7 mouse cellular contexts compared by ENCODE assay signal in the genomic region with DNA sequence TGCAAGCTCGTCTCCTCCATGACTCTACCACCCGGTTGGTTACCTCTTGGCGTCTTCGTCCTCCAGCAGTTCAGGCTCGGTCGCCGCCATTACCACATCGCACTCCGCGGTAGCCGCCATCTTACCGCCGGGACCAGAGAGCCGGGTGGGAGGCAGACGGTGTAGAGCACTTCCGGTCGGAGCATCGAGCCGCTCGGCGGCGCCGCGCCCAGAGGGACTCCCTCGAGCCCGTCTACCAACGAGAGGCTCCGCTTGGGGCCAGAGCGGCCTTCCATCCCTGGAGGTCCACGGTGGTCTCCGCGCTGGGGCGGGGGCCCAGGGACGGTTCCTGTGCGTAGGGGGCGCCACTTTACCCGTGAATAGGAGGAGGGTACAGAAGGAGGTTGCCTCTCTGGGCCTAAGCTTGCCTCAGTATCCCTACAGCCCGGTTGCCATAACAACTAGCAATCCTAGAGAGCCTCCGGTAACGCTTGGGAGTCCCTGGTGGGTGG. TPM values are rescaled to one million over a fixed set of nuclear protein-coding genes. Genes with fewer than 3 reads are reported as not detected.
DNase-seq lines count a peak whose midpoint lies in the region; ATAC-seq lines count a peak whose summit lies in the region.

No protein-coding gene starts in this region.

- under 1% methylated on average over 40 of the region's 40 CpGs for WGBS in embryonic facial prominence, embryonic 10.5 days
- WGBS in limb, embryonic 11.5 days = under 1% methylated on average over 40 of the region's 40 CpGs
- under 1% methylated on average over 40 of the region's 40 CpGs for WGBS in midbrain, embryonic 14.5 days

- peak overlapping the region; percentile 76 for H3K9ac ChIP-seq in limb, embryonic 11.5 days (ENCODE audit: low read length)
- H3K9ac ChIP-seq in midbrain, embryonic 14.5 days (replicated peaks; ENCODE audit: low read length) = peak overlapping the region; percentile 91

- H3K27me3 ChIP-seq in embryonic facial prominence, embryonic 10.5 days (replicated peaks; ENCODE audit: low read depth, poor library complexity, severe bottlenecking) = no peaks in the 10 kb centered on the region
- H3K27me3 ChIP-seq in limb, embryonic 11.5 days (ENCODE audit: control insufficient read depth, insufficient read depth, low read length) = no peaks in the 10 kb centered on the region
- no peaks in the 10 kb centered on the region for H3K27me3 ChIP-seq in midbrain, embryonic 14.5 days (ENCODE audit: control insufficient read depth, insufficient read depth, low read length)

- H3K4me2 ChIP-seq in limb, embryonic 11.5 days (ENCODE audit: low read depth, severe bottlenecking) = peak overlapping the region; percentile 87
- peak overlapping the region; percentile 83 for H3K4me2 ChIP-seq in midbrain, embryonic 14.5 days (ENCODE audit: low read length)

- peaks cover 37% of the 10 kb centered on the region for H3K4me1 ChIP-seq in embryonic facial prominence, embryonic 10.5 days
- peaks cover 17% of the 10 kb centered on the region for H3K4me1 ChIP-seq in limb, embryonic 11.5 days (ENCODE audit: control insufficient read depth, insufficient read depth, low read length)
- peaks cover 29% of the 10 kb centered on the region for H3K4me1 ChIP-seq in midbrain, embryonic 14.5 days (ENCODE audit: control insufficient read depth, insufficient read depth, low read length)

- DNase-seq in adrenal gland, postnatal 10 days = peak; percentile 95
- DNase-seq in embryonic facial prominence, embryonic 10.5 days (ENCODE audit: low spot score) = peak; percentile 99
- peak; percentile 100 for DNase-seq in heart, adult 11 months
- peak; percentile 95 for DNase-seq in kidney, adult 18-20 months
- peak; percentile 99 for DNase-seq in limb, embryonic 11.5 days (ENCODE audit: low spot score)
- DNase-seq in midbrain, embryonic 14.5 days = peak; percentile 99
- DNase-seq in spleen, adult 18-20 months = peak; percentile 87 to 89

- ATAC-seq in limb, embryonic 11.5 days (ENCODE audit: insufficient number of reproducible peaks, low FRiP score, low TSS enrichment, low read depth) = peak; percentile 95
- ATAC-seq in midbrain, embryonic 14.5 days (ENCODE audit: low FRiP score, low TSS enrichment) = peak; percentile 96

- H3K9me3 ChIP-seq in embryonic facial prominence, embryonic 10.5 days = no peaks in the 10 kb centered on the region
- no peaks in the 10 kb centered on the region for H3K9me3 ChIP-seq in limb, embryonic 11.5 days (ENCODE audit: control insufficient read depth, low read length)
- H3K9me3 ChIP-seq in midbrain, embryonic 14.5 days (ENCODE audit: control insufficient read depth, low read length) = no peaks in the 10 kb centered on the region

- peaks cover 18% of the 10 kb centered on the region for H3K36me3 ChIP-seq in embryonic facial prominence, embryonic 10.5 days (replicated peaks)
- no peaks in the 10 kb centered on the region for H3K36me3 ChIP-seq in limb, embryonic 11.5 days (ENCODE audit: control insufficient read depth, insufficient read depth, low read length)
- no peaks in the 10 kb centered on the region for H3K36me3 ChIP-seq in midbrain, embryonic 14.5 days (ENCODE audit: control insufficient read depth, insufficient read depth, low read length)

- peak overlapping the region; percentile 98 for H3K27ac ChIP-seq in embryonic facial prominence, embryonic 10.5 days (replicated peaks)
- H3K27ac ChIP-seq in limb, embryonic 11.5 days (replicated peaks; ENCODE audit: low read depth, low read length) = peak overlapping the region; percentile 73
- H3K27ac ChIP-seq in midbrain, embryonic 14.5 days (replicated peaks; ENCODE audit: low read depth, low read length) = peak overlapping the region; percentile 95

- peak overlapping the region; percentile 96 for H3K4me3 ChIP-seq in embryonic facial prominence, embryonic 10.5 days
- peak overlapping the region; percentile 67 for H3K4me3 ChIP-seq in limb, embryonic 11.5 days (ENCODE audit: low read depth, low read length)
- H3K4me3 ChIP-seq in midbrain, embryonic 14.5 days (replicated peaks; ENCODE audit: low read depth, low read length) = peak overlapping the region; percentile 90

RNA-seq across cellular contexts. Expression of gene Dnajc7, which starts 0.4 kb away (rescaled TPM):
- total RNA-seq in adrenal gland, postnatal 10 days (2021) = 100 to 1,000 TPM; 212 to 265 TPM
- polyA plus RNA-seq in embryonic facial prominence, embryonic 10.5 days (2016; fragmentation: Nextera tagmentation; extraction: Ambion mirVana) = 272 and 279 TPM in 2 replicates
- polyA plus RNA-seq in limb, embryonic 11.5 days (2014; fragmentation: Nextera tagmentation; extraction: Ambion mirVana) = 69.9 and 98.4 TPM in 2 replicates
- 93.7 and 108 TPM in 2 replicates for polyA plus RNA-seq in midbrain, embryonic 14.5 days (2014; fragmentation: Nextera tagmentation; extraction: Ambion mirVana)

RNA-seq across cellular contexts. Expression of gene Nkiras2, which starts 0.5 kb away (rescaled TPM):
- total RNA-seq in adrenal gland, postnatal 10 days (2021) = 10 to 100 TPM; 44.9 to 54.3 TPM
- polyA plus RNA-seq in embryonic facial prominence, embryonic 10.5 days (2016; fragmentation: Nextera tagmentation; extraction: Ambion mirVana) = 77.2 and 81.4 TPM in 2 replicates
- polyA plus RNA-seq in limb, embryonic 11.5 days (2014; fragmentation: Nextera tagmentation; extraction: Ambion mirVana) = 80.9 and 90.2 TPM in 2 replicates
- 125 and 129 TPM in 2 replicates for polyA plus RNA-seq in midbrain, embryonic 14.5 days (2014; fragmentation: Nextera tagmentation; extraction: Ambion mirVana)

RNA-seq across cellular contexts. Expression of gene Cnp, which starts 44.8 kb away (rescaled TPM):
- total RNA-seq in adrenal gland, postnatal 10 days (2021) = 10 to 100 TPM; 32.9 to 35.7 TPM
- 21.3 and 25.1 TPM in 2 replicates for polyA plus RNA-seq in embryonic facial prominence, embryonic 10.5 days (2016; fragmentation: Nextera tagmentation; extraction: Ambion mirVana)
- 21.9 and 23.8 TPM in 2 replicates for polyA plus RNA-seq in limb, embryonic 11.5 days (2014; fragmentation: Nextera tagmentation; extraction: Ambion mirVana)
- polyA plus RNA-seq in midbrain, embryonic 14.5 days (2014; fragmentation: Nextera tagmentation; extraction: Ambion mirVana) = 24.8 and 28.7 TPM in 2 replicates

Comparison
In these comparisons a context has a peak if more than half of its experiments do, and no peak if none do; other contexts are left out.
1. Peak in every context shown above with its lines: DNase-seq, ATAC-seq, H3K4me3 ChIP-seq and H3K27ac ChIP-seq.